Mouse (Mus musculus): ENCODE results near the gene Gadl1. TPM values are rescaled to one million over a fixed set of nuclear protein-coding genes. Genes with fewer than 3 reads are reported as not detected.

Gene Gadl1
- 0.30 and 0.39 TPM in 2 replicates for polyA plus RNA-seq (2015; fragmentation: Nextera tagmentation; extraction: Ambion mirVana)

DNA sequence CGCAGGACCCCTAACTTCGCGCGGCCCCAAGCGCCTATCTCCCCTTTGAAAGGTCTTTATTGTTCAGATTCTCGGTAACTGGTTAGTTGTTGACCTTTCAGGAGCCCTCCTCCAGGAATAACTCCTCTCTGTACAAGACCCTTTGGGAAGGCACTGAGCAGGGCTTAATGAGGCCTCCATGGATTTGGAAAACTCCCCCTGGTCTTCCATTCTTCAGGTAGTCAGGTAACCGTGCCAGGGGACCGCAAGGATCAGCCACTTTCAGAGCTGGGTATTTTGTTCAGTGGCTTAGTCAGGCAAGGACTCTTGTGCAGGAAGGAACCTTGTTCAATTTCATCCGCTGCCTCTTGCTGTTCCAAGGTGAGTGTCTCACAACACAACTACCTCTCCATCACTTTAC is at the start of gene Gadl1:
Gene Gadl1, plus strand, starts transcription at position 301 of the 400 bp plus-strand sequence.
- Histone ChIP-seq H3K4me2 (replicated peaks; ENCODE audit: low read depth) (no peak within 1 kb of the TSS), H3K9ac (ENCODE audit: low read depth, low read length) (no peak within 1 kb of the TSS), H3K9me3 (ENCODE audit: control insufficient read depth) (no peaks in the 10 kb centered on the region), H3K4me1 (replicated peaks; ENCODE audit: control insufficient read depth, insufficient read depth, low read length) (no peaks in the 10 kb centered on the region), H3K36me3 (ENCODE audit: control insufficient read depth, insufficient read depth) (no peaks in the 10 kb centered on the region), H3K27me3 (replicated peaks; ENCODE audit: control insufficient read depth, insufficient read depth, low read length) (no peaks in the 10 kb centered on the region), H3K27ac (ENCODE audit: low read depth, low read length) (no peak within 1 kb of the TSS), H3K4me3 (ENCODE audit: low read depth, low read length) (no peak within 1 kb of the TSS)
- no peak for ATAC-seq
- WGBS, result 65% methylated on average over 9 of the region's 9 CpGs
- no peak for TF ChIP-seq CTCF (IDR thresholded peaks at IDR 0.05; ENCODE audit: low read depth)

DNA sequence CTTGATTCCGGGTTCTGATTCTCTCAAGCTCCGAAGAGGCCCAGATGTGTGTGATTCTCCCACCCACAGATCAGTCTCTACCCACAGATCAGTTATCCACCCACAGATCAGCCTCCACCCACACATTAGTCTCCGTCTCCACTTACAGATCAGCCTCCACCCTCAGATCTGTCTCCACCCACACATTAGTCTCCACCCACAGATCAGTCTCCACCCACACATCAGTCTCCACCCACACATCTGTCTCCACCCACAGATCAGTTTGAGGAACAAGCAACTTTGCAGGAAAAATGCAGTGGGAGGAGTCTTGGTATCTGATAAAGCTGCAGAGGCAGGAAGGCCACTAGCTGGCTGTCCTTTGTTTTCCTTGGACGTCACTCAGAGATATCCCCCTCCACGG is 46.5 kb upstream of the Gadl1 start:
- no peak overlapping the region for H3K9ac ChIP-seq (ENCODE audit: low read depth, low read length)
- H3K9me3 ChIP-seq (ENCODE audit: control insufficient read depth), result no peaks in the 10 kb centered on the region
- H3K4me2 ChIP-seq (replicated peaks; ENCODE audit: low read depth), result no peak overlapping the region
- H3K4me1 ChIP-seq (replicated peaks; ENCODE audit: control insufficient read depth, insufficient read depth, low read length), result no peaks in the 10 kb centered on the region
- ATAC-seq, result no peak
- WGBS, result 78% methylated on average over 5 of the region's 5 CpGs
- no peaks in the 10 kb centered on the region for H3K27me3 ChIP-seq (replicated peaks; ENCODE audit: control insufficient read depth, insufficient read depth, low read length)
- no peaks in the 10 kb centered on the region for H3K36me3 ChIP-seq (ENCODE audit: control insufficient read depth, insufficient read depth)
- no peak overlapping the region for H3K4me3 ChIP-seq (ENCODE audit: low read depth, low read length)
- no peak for TF ChIP-seq CTCF (IDR thresholded peaks at IDR 0.05; ENCODE audit: low read depth)
- H3K27ac ChIP-seq (ENCODE audit: low read depth, low read length), result no peak overlapping the region

DNA sequence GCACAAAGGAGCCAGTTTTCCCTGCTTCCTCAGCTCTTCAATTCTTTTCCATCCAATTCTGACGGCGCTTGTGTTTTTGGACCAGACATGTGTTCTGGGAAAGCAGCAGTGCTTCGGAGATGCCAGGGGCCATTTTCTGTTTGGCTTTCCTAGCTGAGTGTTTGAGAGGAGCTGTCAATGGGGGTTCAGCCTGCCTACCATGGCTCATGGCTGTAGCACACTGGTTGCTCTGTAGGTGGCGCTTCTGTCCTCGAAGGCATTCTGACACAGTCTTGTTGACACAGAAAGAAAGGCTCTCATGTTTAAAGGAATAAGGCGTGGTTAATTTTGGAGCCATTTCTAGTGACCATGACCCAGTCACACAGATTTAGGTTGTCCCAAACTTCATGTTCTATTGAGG is 45.9 kb upstream of the Gadl1 start:
- Histone ChIP-seq H3K9ac (ENCODE audit: low read depth, low read length) (no peak overlapping the region), H3K27ac (ENCODE audit: low read depth, low read length) (no peak overlapping the region), H3K4me2 (replicated peaks; ENCODE audit: low read depth) (no peak overlapping the region), H3K9me3 (ENCODE audit: control insufficient read depth) (no peaks in the 10 kb centered on the region), H3K27me3 (replicated peaks; ENCODE audit: control insufficient read depth, insufficient read depth, low read length) (no peaks in the 10 kb centered on the region), H3K36me3 (ENCODE audit: control insufficient read depth, insufficient read depth) (no peaks in the 10 kb centered on the region), H3K4me1 (replicated peaks; ENCODE audit: control insufficient read depth, insufficient read depth, low read length) (no peaks in the 10 kb centered on the region), H3K4me3 (ENCODE audit: low read depth, low read length) (no peak overlapping the region)
- no peak for ATAC-seq
- TF ChIP-seq CTCF (IDR thresholded peaks at IDR 0.05; ENCODE audit: low read depth), result peak; percentile 45
- 77% methylated on average over 6 of the region's 6 CpGs for WGBS

DNA sequence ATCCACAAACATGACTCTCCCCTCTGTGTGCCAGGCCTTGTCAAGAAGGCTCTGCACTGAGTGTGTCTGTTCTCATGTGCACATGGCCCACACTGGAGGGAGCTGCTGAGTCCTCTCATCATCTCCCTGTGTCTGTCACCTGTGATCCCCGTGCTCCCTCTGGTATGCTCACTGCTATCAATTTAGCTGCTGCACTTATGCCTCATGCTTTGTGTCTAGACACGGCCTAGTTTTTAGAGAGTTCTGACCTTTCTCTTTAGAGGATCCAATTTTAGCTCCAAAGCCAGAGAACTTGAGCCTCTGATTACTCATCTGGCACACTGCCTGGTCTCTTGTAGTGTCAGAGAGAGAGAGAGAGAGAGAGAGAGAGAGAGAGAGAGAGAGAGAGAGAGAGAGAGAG is 42.0 kb upstream of the Gadl1 start:
- Histone ChIP-seq H3K9me3 (ENCODE audit: control insufficient read depth) (no peaks in the 10 kb centered on the region), H3K4me3 (ENCODE audit: low read depth, low read length) (no peak overlapping the region), H3K27ac (ENCODE audit: low read depth, low read length) (no peak overlapping the region), H3K27me3 (replicated peaks; ENCODE audit: control insufficient read depth, insufficient read depth, low read length) (no peaks in the 10 kb centered on the region), H3K9ac (ENCODE audit: low read depth, low read length) (no peak overlapping the region), H3K36me3 (ENCODE audit: control insufficient read depth, insufficient read depth) (no peaks in the 10 kb centered on the region), H3K4me1 (replicated peaks; ENCODE audit: control insufficient read depth, insufficient read depth, low read length) (no peaks in the 10 kb centered on the region), H3K4me2 (replicated peaks; ENCODE audit: low read depth) (no peak overlapping the region)
- WGBS, result 37% methylated on average over 2 of the region's 2 CpGs
- peak; percentile 35 for TF ChIP-seq CTCF (IDR thresholded peaks at IDR 0.05; ENCODE audit: low read depth)
- no peak for ATAC-seq

DNA sequence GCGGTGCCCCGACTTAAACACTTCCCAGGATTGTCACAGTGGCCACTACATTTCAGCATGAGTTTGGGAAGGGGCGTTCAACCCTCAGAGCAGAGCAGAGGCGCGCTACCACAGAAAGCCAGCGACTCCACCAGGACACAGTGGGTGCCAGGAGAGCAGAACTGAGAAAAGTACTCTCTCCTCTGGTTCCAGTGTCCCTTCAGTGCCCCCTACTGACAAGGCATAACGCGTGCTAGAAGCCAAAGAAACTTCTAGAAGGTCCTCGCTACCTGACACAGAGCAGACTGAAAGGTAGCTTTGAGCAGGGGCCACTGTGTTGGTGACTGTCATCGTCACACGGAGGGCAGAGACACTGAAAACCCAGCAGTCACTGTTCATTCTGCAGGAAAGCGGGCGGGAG is 39.1 kb upstream of the Gadl1 start:
- H3K36me3 ChIP-seq (ENCODE audit: control insufficient read depth, insufficient read depth), result no peaks in the 10 kb centered on the region
- no peaks in the 10 kb centered on the region for H3K4me1 ChIP-seq (replicated peaks; ENCODE audit: control insufficient read depth, insufficient read depth, low read length)
- no peak overlapping the region for H3K27ac ChIP-seq (ENCODE audit: low read depth, low read length)
- no peak overlapping the region for H3K9ac ChIP-seq (ENCODE audit: low read depth, low read length)
- H3K4me2 ChIP-seq (replicated peaks; ENCODE audit: low read depth), result no peak overlapping the region
- TF ChIP-seq CTCF (IDR thresholded peaks at IDR 0.05; ENCODE audit: low read depth), result peak; percentile 67
- H3K4me3 ChIP-seq (ENCODE audit: low read depth, low read length), result no peak overlapping the region
- ATAC-seq, result no peak
- H3K27me3 ChIP-seq (replicated peaks; ENCODE audit: control insufficient read depth, insufficient read depth, low read length), result no peaks in the 10 kb centered on the region
- 89% methylated on average over 13 of the region's 13 CpGs for WGBS
- H3K9me3 ChIP-seq (ENCODE audit: control insufficient read depth), result no peaks in the 10 kb centered on the region

DNA sequence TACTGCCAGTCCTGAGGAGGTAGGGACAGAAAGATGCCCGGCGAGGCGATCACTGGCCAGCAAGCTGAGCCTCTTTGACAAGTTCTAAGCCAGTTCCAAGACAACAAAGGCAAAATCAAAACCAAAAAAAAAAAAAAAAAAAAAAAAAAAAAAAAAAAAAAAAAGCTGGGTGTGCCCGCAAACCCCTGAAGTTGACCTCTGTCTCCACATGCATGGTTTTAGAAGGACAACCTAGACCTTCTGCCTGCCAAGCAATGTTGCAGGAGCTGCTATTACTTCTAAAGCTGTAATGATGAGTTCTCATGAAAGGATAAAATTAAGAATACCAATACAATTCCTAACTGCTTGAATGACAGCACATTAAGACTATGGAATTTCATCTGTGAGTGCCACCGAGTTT is 38.6 kb upstream of the Gadl1 start:
- Histone ChIP-seq H3K27me3 (replicated peaks; ENCODE audit: control insufficient read depth, insufficient read depth, low read length) (no peaks in the 10 kb centered on the region), H3K9me3 (ENCODE audit: control insufficient read depth) (no peaks in the 10 kb centered on the region), H3K4me2 (replicated peaks; ENCODE audit: low read depth) (no peak overlapping the region), H3K27ac (ENCODE audit: low read depth, low read length) (no peak overlapping the region), H3K4me1 (replicated peaks; ENCODE audit: control insufficient read depth, insufficient read depth, low read length) (no peaks in the 10 kb centered on the region), H3K9ac (ENCODE audit: low read depth, low read length) (no peak overlapping the region), H3K4me3 (ENCODE audit: low read depth, low read length) (no peak overlapping the region), H3K36me3 (ENCODE audit: control insufficient read depth, insufficient read depth) (no peaks in the 10 kb centered on the region)
- WGBS, result 90% methylated on average over 5 of the region's 5 CpGs
- no peak for TF ChIP-seq CTCF (IDR thresholded peaks at IDR 0.05; ENCODE audit: low read depth)
- ATAC-seq, result no peak

DNA sequence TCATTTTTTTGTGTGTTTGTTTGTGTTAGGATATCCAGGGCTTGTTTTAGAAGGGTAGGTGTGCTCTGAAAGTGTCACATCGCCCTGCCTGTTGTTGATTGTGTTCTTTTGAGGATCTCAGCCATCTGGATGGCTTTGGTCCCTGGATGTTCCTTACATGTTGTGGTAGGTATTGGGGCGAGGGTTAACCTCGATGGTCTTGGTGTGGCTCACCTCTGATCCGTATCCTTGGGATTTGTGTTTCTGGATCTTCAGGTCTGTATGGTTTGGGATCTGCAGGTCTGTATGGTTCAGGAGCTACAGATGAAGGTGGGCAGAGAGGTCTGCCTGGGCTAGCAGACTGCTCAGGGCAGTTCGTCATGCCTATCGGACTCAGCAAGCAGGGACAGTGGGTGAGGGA is 28.8 kb upstream of the Gadl1 start:
- TF ChIP-seq CTCF (IDR thresholded peaks at IDR 0.05; ENCODE audit: low read depth), result no peak

More for the DNA sequence above, 28.8 kb upstream of the Gadl1 start:
- Histone ChIP-seq H3K4me2 (replicated peaks; ENCODE audit: low read depth) (no peak overlapping the region), H3K27me3 (replicated peaks; ENCODE audit: control insufficient read depth, insufficient read depth, low read length) (no peaks in the 10 kb centered on the region), H3K4me1 (replicated peaks; ENCODE audit: control insufficient read depth, insufficient read depth, low read length) (no peaks in the 10 kb centered on the region), H3K9ac (ENCODE audit: low read depth, low read length) (no peak overlapping the region), H3K27ac (ENCODE audit: low read depth, low read length) (no peak overlapping the region), H3K4me3 (ENCODE audit: low read depth, low read length) (no peak overlapping the region), H3K9me3 (ENCODE audit: control insufficient read depth) (no peaks in the 10 kb centered on the region), H3K36me3 (ENCODE audit: control insufficient read depth, insufficient read depth) (no peaks in the 10 kb centered on the region)
- WGBS, result 92% methylated on average over 6 of the region's 6 CpGs
- ATAC-seq, result no peak

Measured in intestine, postnatal 0 days (tissue).